Comparison of ENCODE assay signal across 8 mouse cellular contexts in genomic region chr19:55254513-55255016, GRCm38 (mm10). TPM values are rescaled to one million over a fixed set of nuclear protein-coding genes. Genes with fewer than 3 reads are reported as not detected.
A peak's percentile ranks its signal among the peaks of the same experiment; 100 is the strongest.
DNase-seq lines count a peak whose midpoint lies in the region; ATAC-seq and TF ChIP-seq lines count a peak whose summit lies in the region.

No protein-coding gene starts in this region.

- DNase-seq in cerebellum, adult 9-11 months, result peak; percentile 22
- peak; percentile 79 for DNase-seq in 3T3-L1 (ENCODE audit: low read depth, low spot score)
- peak; percentile 21 to 44 for DNase-seq in layer of hippocampus, postnatal 14 days (ENCODE audit: low spot score in 2 of 2)
- DNase-seq in midbrain, embryonic 11.5 days (ENCODE audit: low spot score, missing footprints), result peak; percentile 93
- peak; percentile 56 to 64 for DNase-seq in thymus, postnatal 36 days

- H3K4me1 ChIP-seq in bone marrow, adult 2 months (ENCODE audit: control insufficient read depth, insufficient read depth, low read length), result peaks cover 12% of the 10 kb centered on the region; the same call in 1 of the 2 replicates
- H3K4me1 ChIP-seq in forebrain, embryonic 15.5 days, result peaks cover 17% of the 10 kb centered on the region
- peaks cover 12% of the 10 kb centered on the region for H3K4me1 ChIP-seq in midbrain, embryonic 11.5 days (ENCODE audit: control insufficient read depth, insufficient read depth, low read length)

- H3K36me3 ChIP-seq in forebrain, embryonic 15.5 days, result no peaks in the 10 kb centered on the region
- no peaks in the 10 kb centered on the region for H3K36me3 ChIP-seq in midbrain, embryonic 11.5 days (ENCODE audit: control insufficient read depth, insufficient read depth, low read length)

- no peak for TF ChIP-seq POLR2A in bone marrow, adult 2 months (IDR thresholded peaks at IDR 0.05; ENCODE audit: borderline replicate concordance, control insufficient read depth, low read depth, low read length)

- no peaks in the 10 kb centered on the region for H3K27me3 ChIP-seq in forebrain, embryonic 15.5 days
- H3K27me3 ChIP-seq in midbrain, embryonic 11.5 days (ENCODE audit: control insufficient read depth, insufficient read depth, low read length), result no peaks in the 10 kb centered on the region; the same call in 1 of the 2 replicates

- no peak for TF ChIP-seq CTCF in bone marrow, adult 2 months (IDR thresholded peaks at IDR 0.05; ENCODE audit: control insufficient read depth, insufficient read depth, low read length)

- WGBS in bone marrow, adult 2 months, result 15% methylated on average over 5 of the region's 5 CpGs
- 8% methylated on average over 5 of the region's 5 CpGs for WGBS in forebrain, embryonic 15.5 days
- 6% methylated on average over 5 of the region's 5 CpGs for WGBS in midbrain, embryonic 11.5 days

- H3K9ac ChIP-seq in forebrain, embryonic 15.5 days (replicated peaks), result peak overlapping the region; percentile 67
- H3K9ac ChIP-seq in midbrain, embryonic 11.5 days (ENCODE audit: low read length), result peak overlapping the region; percentile 64

- ATAC-seq in cerebellum, adult (ENCODE audit: insufficient number of reproducible peaks, low FRiP score, low TSS enrichment), result no peak
- peak; percentile 86 for ATAC-seq in forebrain, embryonic 15.5 days (replicated peaks)
- peak; percentile 25; the same call in 1 of the 2 replicates for ATAC-seq in midbrain, embryonic 11.5 days (ENCODE audit: low FRiP score)

- H3K27ac ChIP-seq in bone marrow, adult 2 months (ENCODE audit: control insufficient read depth, insufficient read depth, low read depth, low read length, poor library complexity), result no peak overlapping the region
- peak overlapping the region; percentile 28; the same call in 1 of the 2 replicates for H3K27ac ChIP-seq in forebrain, embryonic 15.5 days (replicated peaks)
- H3K27ac ChIP-seq in midbrain, embryonic 11.5 days (ENCODE audit: low read depth, low read length), result no peak overlapping the region; the same call in 1 of the 2 replicates

- peak overlapping the region; percentile 74 for H3K4me3 ChIP-seq in bone marrow, adult 2 months (replicated peaks; ENCODE audit: control insufficient read depth, low read depth, low read length)
- peak overlapping the region; percentile 60 for H3K4me3 ChIP-seq in forebrain, embryonic 15.5 days
- peak overlapping the region; percentile 52 for H3K4me3 ChIP-seq in midbrain, embryonic 11.5 days (ENCODE audit: low read depth, low read length)

- no peaks in the 10 kb centered on the region for H3K9me3 ChIP-seq in forebrain, embryonic 15.5 days
- no peaks in the 10 kb centered on the region for H3K9me3 ChIP-seq in midbrain, embryonic 11.5 days (ENCODE audit: control insufficient read depth, low read length)

- peak overlapping the region; percentile 96 for H3K4me2 ChIP-seq in forebrain, embryonic 15.5 days (replicated peaks)
- H3K4me2 ChIP-seq in midbrain, embryonic 11.5 days, result peak overlapping the region; percentile 96

RNA-seq across cellular contexts. Expression of gene Acsl5, which starts 2.8 kb away (rescaled TPM):
- 58.1 and 82.2 TPM in 2 replicates for polyA plus RNA-seq in bone marrow, adult 2 months (2011; ENCODE audit: insufficient read depth, insufficient read length, low replicate concordance, missing spikeins)
- 9.9 and 10.3 TPM in 2 replicates for polyA plus RNA-seq in forebrain, embryonic 15.5 days (2015; fragmentation: Nextera tagmentation; extraction: Ambion mirVana)
- 10 to 100 TPM; 27.0 to 27.6 TPM for total RNA-seq in layer of hippocampus, postnatal 14 days (2021)
- polyA plus RNA-seq in midbrain, embryonic 11.5 days (2014; fragmentation: Nextera tagmentation; extraction: Ambion mirVana), result 17.3 and 18.1 TPM in 2 replicates

RNA-seq across cellular contexts. Expression of gene Gucy2g, which starts 13.5 kb away (rescaled TPM):
- polyA plus RNA-seq in bone marrow, adult 2 months (2011; ENCODE audit: insufficient read depth, insufficient read length, low replicate concordance, missing spikeins), result not detected in 2 replicates
- not detected in 2 replicates for polyA plus RNA-seq in forebrain, embryonic 15.5 days (2015; fragmentation: Nextera tagmentation; extraction: Ambion mirVana)
- under 1 TPM; 0.46 to 0.52 TPM for total RNA-seq in layer of hippocampus, postnatal 14 days (2021)
- not detected in 2 replicates for polyA plus RNA-seq in midbrain, embryonic 11.5 days (2014; fragmentation: Nextera tagmentation; extraction: Ambion mirVana)

Comparison
In these comparisons a context has a peak if more than half of its experiments do, and no peak if none do; other contexts are left out.
1. DNase-seq: peak in every context shown above with its lines; median percentile 93 in midbrain, embryonic 11.5 days; 79 in 3T3-L1; 60 in thymus, postnatal 36 days; 32 in layer of hippocampus, postnatal 14 days; 22 in cerebellum, adult 9-11 months.